Mouse (Mus musculus): Measurements from ENCODE around the gene Mup4. TPM values are rescaled to one million over a fixed set of nuclear protein-coding genes. Genes with fewer than 3 reads are reported as not detected.

The Mup4 gene
- total and polyA plus RNA-seq, 2 experiments from 2014 or later = not detected

GRCm38 (mm10) chr4:59927666-59928065 lies 32.8 kb downstream of the Mup4 start:
- Histone ChIP-seq H3K4me3 (ENCODE audit: low read length) (no peak overlapping the region), H3K9ac (replicated peaks; ENCODE audit: low read length) (no peak overlapping the region), H3K4me1 (ENCODE audit: insufficient read depth, low read length) (no peaks in the 10 kb centered on the region), H3K27ac (no peak overlapping the region), H3K27me3 (ENCODE audit: insufficient read depth, low read length) (no peaks in the 10 kb centered on the region), H3K36me3 (ENCODE audit: insufficient read depth, low read length) (no peaks in the 10 kb centered on the region), H3K9me3 (ENCODE audit: low read length) (no peaks in the 10 kb centered on the region), H3K4me2 (ENCODE audit: low read depth, low read length) (no peak overlapping the region)
- TF ChIP-seq CTCF (IDR thresholded peaks at IDR 0.05; ENCODE audit: low read depth) = no peak
- no peak for DNase-seq (ENCODE audit: low spot score)
- WGBS = 94% methylated on average over 3 of the region's 3 CpGs
- ATAC-seq = no peak

DNA sequence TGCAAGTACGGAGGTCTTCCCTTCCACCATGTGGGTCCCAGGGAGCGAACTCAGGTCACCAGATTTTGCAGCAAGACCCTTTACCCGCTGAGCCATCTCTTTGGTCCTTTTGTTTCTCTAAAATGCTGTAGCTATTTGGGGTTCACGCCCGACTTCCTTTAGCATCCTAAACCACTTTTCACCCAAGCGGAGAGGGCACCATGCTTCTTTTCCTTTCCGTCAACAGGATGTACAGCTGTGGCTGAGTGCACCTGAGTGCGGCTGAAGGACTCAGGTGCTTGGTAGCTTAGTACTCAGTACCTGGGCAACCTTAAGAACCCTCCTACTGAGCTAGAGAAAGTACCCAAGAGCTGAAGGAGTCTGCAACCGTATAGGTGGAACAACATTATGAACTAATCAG lies 35.4 kb downstream of the Mup4 start:
- H3K27ac ChIP-seq = no peak overlapping the region

GRCm38 (mm10) chr4:59917966-59918365 lies 42.5 kb downstream of the Mup4 start:
- no peak for ATAC-seq
- 91% methylated on average over 3 of the region's 3 CpGs for WGBS

More for the DNA sequence above, 35.4 kb downstream of the Mup4 start:
- no peaks in the 10 kb centered on the region for H3K9me3 ChIP-seq (ENCODE audit: low read length)
- no peak overlapping the region for H3K9ac ChIP-seq (replicated peaks; ENCODE audit: low read length)
- WGBS = 78% methylated on average over 9 of the region's 9 CpGs
- H3K4me3 ChIP-seq (ENCODE audit: low read length) = no peak overlapping the region
- TF ChIP-seq CTCF (IDR thresholded peaks at IDR 0.05; ENCODE audit: low read depth) = no peak
- no peaks in the 10 kb centered on the region for H3K36me3 ChIP-seq (ENCODE audit: insufficient read depth, low read length)
- DNase-seq (ENCODE audit: low spot score) = no peak
- H3K4me2 ChIP-seq (ENCODE audit: low read depth, low read length) = no peak overlapping the region
- no peaks in the 10 kb centered on the region for H3K4me1 ChIP-seq (ENCODE audit: insufficient read depth, low read length)
- H3K27me3 ChIP-seq (ENCODE audit: insufficient read depth, low read length) = no peaks in the 10 kb centered on the region
- no peak for ATAC-seq

DNA sequence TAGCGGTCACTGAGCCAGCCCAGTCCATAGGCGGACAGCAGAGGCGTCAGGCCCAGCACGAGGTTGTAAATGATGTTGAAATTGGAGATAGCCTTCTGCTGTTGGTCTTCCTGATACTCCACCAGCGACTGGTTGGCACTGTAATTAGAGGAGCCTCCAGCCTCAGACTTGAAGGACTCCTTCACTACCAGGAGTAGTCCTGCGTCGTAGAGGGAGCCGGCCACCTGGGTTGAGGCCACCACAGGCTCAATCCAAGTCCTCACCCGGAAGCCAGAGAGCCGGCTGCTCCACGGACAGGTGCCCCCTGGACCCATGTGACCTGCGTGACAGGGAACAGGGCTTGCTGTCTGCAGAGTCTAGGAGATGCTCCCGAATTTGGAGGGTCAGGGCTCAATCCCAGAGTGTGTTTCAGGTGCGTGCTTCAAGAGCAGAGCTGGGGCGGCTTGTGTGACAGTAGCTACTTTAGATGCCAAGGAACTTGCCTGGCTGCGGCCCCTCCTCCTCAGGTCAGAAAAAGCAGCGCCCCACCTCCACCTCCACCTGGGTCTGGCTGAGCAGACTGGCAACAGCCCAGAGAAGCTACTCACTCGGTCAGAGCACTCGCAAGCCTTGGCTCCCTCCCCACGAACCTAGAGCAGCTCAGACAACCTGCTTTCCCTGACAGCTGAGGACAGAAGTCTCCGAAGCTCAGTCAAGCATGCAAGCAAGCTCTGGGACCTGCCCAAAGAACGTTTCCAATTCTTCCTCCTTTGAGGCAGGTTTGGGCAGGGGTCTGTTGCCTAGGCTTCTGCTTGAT lies 45.7 kb downstream of the Mup4 start, which contains the start of gene Slc46a2:
TSS of gene Slc46a2 (minus strand) at position 449 of the 796 bp plus-strand sequence.
- H3K27ac ChIP-seq = no peak within 1 kb of the TSS
- no peaks in the 10 kb centered on the region for H3K27me3 ChIP-seq (ENCODE audit: insufficient read depth, low read length)
- TF ChIP-seq CTCF (IDR thresholded peaks at IDR 0.05; ENCODE audit: low read depth) = no peak
- no peaks in the 10 kb centered on the region for H3K4me1 ChIP-seq (ENCODE audit: insufficient read depth, low read length)
- H3K36me3 ChIP-seq (ENCODE audit: insufficient read depth, low read length) = no peaks in the 10 kb centered on the region
- DNase-seq (ENCODE audit: low spot score) (no peak), ATAC-seq (peak; percentile 27; the same call in 1 of the 2 replicates)
- 23% methylated on average over 22 of the region's 22 CpGs for WGBS
- peak within 1 kb of the TSS; percentile 29; the same call in 1 of the 2 replicates for H3K4me2 ChIP-seq (ENCODE audit: low read depth, low read length)
- no peak within 1 kb of the TSS for H3K9ac ChIP-seq (replicated peaks; ENCODE audit: low read length)
- no peaks in the 10 kb centered on the region for H3K9me3 ChIP-seq (ENCODE audit: low read length)
- no peak within 1 kb of the TSS for H3K4me3 ChIP-seq (ENCODE audit: low read length)

More at GRCm38 (mm10) chr4:59917966-59918365, 42.5 kb downstream of the Mup4 start:
- no peak overlapping the region for H3K4me3 ChIP-seq (ENCODE audit: low read length)
- no peak overlapping the region for H3K27ac ChIP-seq
- no peak for DNase-seq (ENCODE audit: low spot score)
- H3K9ac ChIP-seq (replicated peaks; ENCODE audit: low read length) = no peak overlapping the region
- no peak overlapping the region for H3K4me2 ChIP-seq (ENCODE audit: low read depth, low read length)
- H3K36me3 ChIP-seq (ENCODE audit: insufficient read depth, low read length) = no peaks in the 10 kb centered on the region
- no peaks in the 10 kb centered on the region for H3K27me3 ChIP-seq (ENCODE audit: insufficient read depth, low read length)
- no peaks in the 10 kb centered on the region for H3K9me3 ChIP-seq (ENCODE audit: low read length)
- no peaks in the 10 kb centered on the region for H3K4me1 ChIP-seq (ENCODE audit: insufficient read depth, low read length)
- TF ChIP-seq CTCF (IDR thresholded peaks at IDR 0.05; ENCODE audit: low read depth) = no peak

DNA sequence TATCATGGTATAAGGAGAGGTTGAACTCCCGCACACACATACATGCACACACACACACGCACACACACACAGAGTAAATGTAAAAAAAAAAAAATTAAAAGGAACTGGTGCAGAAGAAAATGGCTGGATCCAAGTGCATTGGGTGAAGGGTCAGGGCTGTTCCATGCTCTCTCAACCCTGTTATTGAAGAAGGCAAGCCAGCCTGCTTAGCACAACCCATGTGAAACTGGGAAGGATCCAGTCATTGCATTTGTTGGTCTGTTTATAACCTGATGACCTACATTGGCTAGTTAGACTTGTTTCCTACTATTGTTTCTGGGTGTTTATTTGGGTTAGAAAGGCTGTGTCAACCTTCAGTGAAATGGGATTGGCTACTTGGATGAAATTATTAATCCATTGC lies 51.7 kb downstream of the Mup4 start:
- Histone ChIP-seq H3K4me3 (ENCODE audit: low read length) (no peak overlapping the region), H3K4me2 (ENCODE audit: low read depth, low read length) (no peak overlapping the region), H3K27me3 (ENCODE audit: insufficient read depth, low read length) (no peaks in the 10 kb centered on the region), H3K4me1 (ENCODE audit: insufficient read depth, low read length) (no peaks in the 10 kb centered on the region), H3K9ac (replicated peaks; ENCODE audit: low read length) (no peak overlapping the region), H3K27ac (no peak overlapping the region), H3K36me3 (ENCODE audit: insufficient read depth, low read length) (no peaks in the 10 kb centered on the region), H3K9me3 (ENCODE audit: low read length) (no peaks in the 10 kb centered on the region)
- DNase-seq (ENCODE audit: low spot score) (no peak), ATAC-seq (no peak)
- WGBS = 93% methylated on average over 2 of the region's 2 CpGs
- TF ChIP-seq CTCF (IDR thresholded peaks at IDR 0.05; ENCODE audit: low read depth) = no peak

GRCm38 (mm10) chr4:59907657-59908230 lies 52.8 kb downstream of the Mup4 start:
- no peaks in the 10 kb centered on the region for H3K4me1 ChIP-seq (ENCODE audit: insufficient read depth, low read length)
- no peak overlapping the region for H3K4me2 ChIP-seq (ENCODE audit: low read depth, low read length)
- H3K9ac ChIP-seq (replicated peaks; ENCODE audit: low read length) = no peak overlapping the region
- no peak overlapping the region for H3K4me3 ChIP-seq (ENCODE audit: low read length)
- no peak for TF ChIP-seq CTCF (IDR thresholded peaks at IDR 0.05; ENCODE audit: low read depth)
- peak; percentile 16; the same call in 1 of the 2 replicates for ATAC-seq
- H3K36me3 ChIP-seq (ENCODE audit: insufficient read depth, low read length) = no peaks in the 10 kb centered on the region
- DNase-seq (ENCODE audit: low spot score) = no peak
- H3K9me3 ChIP-seq (ENCODE audit: low read length) = no peaks in the 10 kb centered on the region
- H3K27me3 ChIP-seq (ENCODE audit: insufficient read depth, low read length) = no peaks in the 10 kb centered on the region
- H3K27ac ChIP-seq = no peak overlapping the region
- WGBS = 48% methylated on average over 10 of the region's 10 CpGs

GRCm38 (mm10) chr4:59907092-59907491 lies 53.4 kb downstream of the Mup4 start:
- Histone ChIP-seq H3K4me2 (ENCODE audit: low read depth, low read length) (no peak overlapping the region), H3K36me3 (ENCODE audit: insufficient read depth, low read length) (no peaks in the 10 kb centered on the region), H3K4me3 (ENCODE audit: low read length) (no peak overlapping the region), H3K9ac (replicated peaks; ENCODE audit: low read length) (no peak overlapping the region), H3K9me3 (ENCODE audit: low read length) (no peaks in the 10 kb centered on the region), H3K27ac (no peak overlapping the region), H3K27me3 (ENCODE audit: insufficient read depth, low read length) (no peaks in the 10 kb centered on the region), H3K4me1 (ENCODE audit: insufficient read depth, low read length) (no peaks in the 10 kb centered on the region)
- 85% methylated on average over 6 of the region's 6 CpGs for WGBS
- no peak for ATAC-seq
- no peak for TF ChIP-seq CTCF (IDR thresholded peaks at IDR 0.05; ENCODE audit: low read depth)
- no peak for DNase-seq (ENCODE audit: low spot score)

Other genes starting within 250 kb of the Mup4 start
- 20.3 and 20.7 TPM in 2 replicates for gene Inip, start 159.1 kb downstream of the Mup4 start, total RNA-seq (2014; rRNA removed)
- gene Inip, start 159.1 kb downstream of the Mup4 start, polyA plus RNA-seq (2015; fragmentation: Nextera tagmentation; extraction: Ambion mirVana) = 40.2 and 40.5 TPM in 2 replicates
- 31.2 and 34.1 TPM in 2 replicates for gene Snx30, start 154.9 kb downstream of the Mup4 start, total RNA-seq (2014; rRNA removed)
- 15.8 and 18.3 TPM in 2 replicates for gene Snx30, start 154.9 kb downstream of the Mup4 start, polyA plus RNA-seq (2015; fragmentation: Nextera tagmentation; extraction: Ambion mirVana)
- gene Slc46a2, start 45.7 kb downstream of the Mup4 start, total RNA-seq (2014; rRNA removed) = not detected in 2 replicates
- 0.05 TPM in 1 of 2 replicates, not detected in the other for gene Slc46a2, start 45.7 kb downstream of the Mup4 start, polyA plus RNA-seq (2015; fragmentation: Nextera tagmentation; extraction: Ambion mirVana)
- not detected in 2 replicates for gene Mup6, start 3.6 kb upstream of the Mup4 start, total RNA-seq (2014; rRNA removed)
- 0.19 and 0.20 TPM in 2 replicates for gene Mup6, start 3.6 kb upstream of the Mup4 start, polyA plus RNA-seq (2015; fragmentation: Nextera tagmentation; extraction: Ambion mirVana)
- gene Mup7, start 109.8 kb upstream of the Mup4 start, total RNA-seq (2014; rRNA removed) = not detected in 2 replicates
- not detected in 2 replicates for gene Mup7, start 109.8 kb upstream of the Mup4 start, polyA plus RNA-seq (2015; fragmentation: Nextera tagmentation; extraction: Ambion mirVana)
- gene Mup2, start 193.6 kb upstream of the Mup4 start, total RNA-seq (2014; rRNA removed) = not detected in 2 replicates
- not detected in 2 replicates for gene Mup2, start 193.6 kb upstream of the Mup4 start, polyA plus RNA-seq (2015; fragmentation: Nextera tagmentation; extraction: Ambion mirVana)

Measured in hindbrain, postnatal 0 days (tissue).